Mouse (Mus musculus) spleen, adult 2 months (tissue): ENCODE measurements at regions not wholly inside any gene's neighbourhood (a gene's known extent, or its start where the extent isn't known, plus 50 kb on each side); places are given as distances from the start of the nearest gene placed in this dataset.

ENCODE experiments used
- CTCF ChIP-seq: fragments of 200-500 bp; IDR thresholded peaks from 2 replicates; pipeline ENCODE4 v1.5.1; 2011; ENCODE audit warnings: mild to moderate bottlenecking, inconsistent platforms; ENCODE audit not compliant: insufficient read depth, insufficient read length, insufficient replicate concordance; ENCODE audit errors: extremely low read depth
- POLR2A ChIP-seq: fragments of 200-500 bp; IDR thresholded peaks from 2 replicates; pipeline ENCODE4 v1.6.1; 2011; ENCODE audit warnings: low read depth, low read length, inconsistent platforms

GRCm38 (mm10) chr3:149534183-149534582 lies 543.8 kb upstream of the Adgrl2 start:
- no peak for TF ChIP-seq POLR2A
- no peak for TF ChIP-seq CTCF
